Mouse (Mus musculus): Measurements from ENCODE around the gene Lect2.

Lect2 gene

DNA sequence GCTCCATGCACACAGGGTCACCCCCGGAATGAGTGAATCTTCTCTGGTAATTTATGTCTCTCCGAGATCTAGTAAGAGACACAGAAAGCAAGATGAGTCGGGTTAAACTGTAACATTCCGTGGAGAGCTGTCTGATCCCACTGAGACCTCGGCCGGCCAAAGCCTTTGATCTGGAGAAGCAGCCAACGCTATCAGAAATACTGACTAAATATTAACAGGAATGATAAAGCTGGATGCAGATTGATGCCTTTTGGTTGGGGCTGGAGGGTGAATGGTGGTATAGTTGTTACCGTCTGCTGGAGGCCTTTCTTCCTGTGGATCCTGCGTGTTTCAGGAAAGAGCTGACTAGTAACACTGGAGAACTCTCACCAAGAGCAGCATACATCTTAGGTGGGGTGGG lies at the start of gene Lect2:
Gene Lect2, minus strand, starts transcription at position 102 of the 400 bp plus-strand sequence.
- DNase-seq, result peak; percentile 53

DNA sequence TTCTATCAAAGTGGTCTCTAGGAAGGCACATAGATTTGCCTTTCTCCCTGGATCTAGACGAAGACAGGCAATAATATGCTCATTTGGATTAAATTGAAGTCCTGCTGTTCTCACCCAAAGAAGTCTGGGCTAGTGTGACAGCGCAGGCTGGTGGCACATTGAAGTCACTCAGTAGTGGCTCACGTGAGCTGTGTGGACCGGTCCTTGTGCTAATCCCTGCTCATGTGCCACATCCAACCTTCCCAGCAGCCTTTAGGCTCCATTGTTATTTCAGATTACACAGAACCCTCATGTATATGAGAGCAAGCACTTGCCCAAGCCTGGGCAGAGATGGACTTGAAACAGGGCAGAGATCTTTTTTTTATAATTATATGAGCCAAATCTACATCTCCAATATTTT lies 49.0 kb upstream of the Lect2 start:
- DNase-seq, result no peak

DNA sequence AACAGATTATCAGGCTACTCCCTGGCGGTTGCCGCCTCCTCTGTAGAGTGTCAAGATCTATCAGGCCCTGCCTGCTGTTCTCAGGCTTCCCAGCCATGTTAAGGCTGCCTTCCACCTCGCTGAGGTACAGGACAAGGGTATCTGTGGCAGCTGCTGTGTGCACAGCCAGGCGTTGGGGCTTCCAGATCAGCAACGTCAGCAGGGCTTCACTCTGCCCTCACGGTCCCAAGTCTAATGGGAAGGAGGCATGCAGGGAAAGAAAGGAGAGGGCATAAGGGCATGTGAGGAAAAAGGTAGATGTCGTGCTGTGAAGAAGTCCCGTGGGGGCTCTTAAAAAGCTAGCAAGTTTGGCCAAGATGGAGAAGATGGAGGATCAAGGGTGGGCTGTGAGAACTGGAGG lies 46.9 kb upstream of the Lect2 start:
- DNase-seq, result no peak

DNA sequence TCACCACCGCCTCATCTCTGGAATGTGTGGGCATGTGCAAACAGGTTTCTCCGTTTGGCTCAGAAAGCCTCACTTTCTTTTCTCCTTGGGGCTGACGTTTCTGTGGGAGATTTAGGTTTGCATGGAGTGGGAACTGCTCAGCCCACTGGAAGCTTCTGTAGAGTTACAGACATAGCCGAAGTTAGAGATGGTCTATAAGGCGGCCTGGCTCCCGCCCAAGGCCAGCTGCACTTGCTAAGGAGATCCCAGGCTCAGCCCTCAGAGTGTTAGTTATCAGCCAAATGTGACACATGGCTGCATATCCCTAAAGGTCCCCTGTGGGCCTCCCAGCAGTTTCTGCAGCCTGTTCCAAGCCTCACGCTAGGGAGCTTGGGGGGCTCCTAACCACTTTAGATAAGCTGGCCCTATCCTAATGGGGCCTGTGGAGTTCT lies 45.7 kb upstream of the Lect2 start:
- peak; percentile 95 for DNase-seq

DNA sequence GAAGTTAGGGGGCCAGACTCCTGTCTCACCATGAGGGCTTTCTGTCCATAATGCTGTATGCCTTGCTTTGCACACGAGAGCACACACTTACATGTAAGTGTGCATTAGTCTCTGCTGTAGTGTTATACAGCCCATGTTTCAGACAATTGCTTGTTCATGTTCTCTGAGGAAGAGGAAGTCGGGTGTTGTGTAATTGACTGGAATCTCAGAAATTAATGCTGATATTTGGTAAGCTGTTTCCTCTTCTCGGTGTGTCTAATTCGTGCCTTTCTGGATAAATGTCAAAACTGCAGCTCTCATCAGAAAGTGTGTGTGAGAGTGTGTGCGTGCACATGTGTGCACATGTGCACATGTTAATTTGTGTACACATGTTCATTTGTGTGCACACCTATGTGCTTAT lies 44.9 kb upstream of the Lect2 start:
- DNase-seq, result no peak

DNA sequence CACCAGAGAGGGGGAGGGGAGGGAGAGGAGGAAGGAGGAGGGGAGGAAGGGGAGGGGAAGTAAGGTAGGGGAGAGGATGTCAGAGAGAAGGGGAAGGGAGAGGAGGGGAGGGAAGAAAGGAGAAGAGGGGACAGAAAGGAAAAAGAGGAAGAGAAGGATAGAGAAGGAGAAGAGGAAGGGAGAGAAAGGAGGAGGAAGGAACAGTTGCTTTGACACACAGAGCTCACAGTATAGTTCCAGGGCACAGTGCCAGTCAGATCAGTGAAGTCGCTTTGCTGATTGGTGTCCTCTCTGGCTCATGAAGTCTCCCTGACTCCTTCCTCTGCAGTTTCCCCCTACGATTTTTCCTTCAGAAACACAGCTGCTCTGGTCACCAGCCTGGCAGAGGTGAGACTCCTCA lies 43.6 kb upstream of the Lect2 start:
- DNase-seq, result no peak

DNA sequence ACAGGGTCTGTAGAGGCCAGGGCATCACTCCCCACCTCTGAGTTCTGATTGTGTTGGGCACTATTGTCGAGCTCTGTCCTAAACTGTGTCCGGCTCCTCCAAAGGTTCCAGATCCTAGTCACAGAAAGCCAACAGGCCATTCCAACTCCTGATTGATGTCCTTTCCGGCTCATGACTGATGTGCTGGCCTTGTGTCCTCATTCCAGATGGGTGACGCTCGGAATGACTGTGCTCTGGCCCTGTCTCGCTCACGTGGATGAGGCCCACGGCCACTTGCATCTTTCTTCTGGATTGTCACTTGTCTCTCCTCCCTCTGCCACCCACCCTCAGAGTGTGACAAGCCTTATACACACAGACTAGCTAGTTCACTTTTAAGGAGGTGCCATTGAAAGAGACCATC lies 42.9 kb upstream of the Lect2 start:
- DNase-seq, result peak; percentile 94

DNA sequence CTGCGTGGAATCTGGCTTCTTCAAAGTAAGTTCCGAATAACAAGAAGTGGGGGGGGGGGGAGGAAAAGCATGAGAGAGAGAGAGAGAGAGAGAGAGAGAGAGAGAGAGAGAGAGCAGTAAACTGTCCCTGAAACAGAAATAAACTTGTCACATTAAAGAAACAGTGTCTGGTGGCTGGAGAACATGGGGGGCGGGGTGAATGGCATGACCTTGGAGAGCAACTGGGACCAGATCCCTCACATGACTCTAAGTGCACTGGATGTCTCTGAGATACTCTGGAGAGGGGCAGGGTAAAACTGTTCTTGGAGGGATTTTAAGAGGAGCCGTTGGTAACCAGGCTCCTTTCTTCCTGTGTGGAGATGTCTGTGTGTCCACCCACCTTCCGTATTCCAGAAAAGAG lies 41.9 kb upstream of the Lect2 start:
- DNase-seq, result no peak

DNA sequence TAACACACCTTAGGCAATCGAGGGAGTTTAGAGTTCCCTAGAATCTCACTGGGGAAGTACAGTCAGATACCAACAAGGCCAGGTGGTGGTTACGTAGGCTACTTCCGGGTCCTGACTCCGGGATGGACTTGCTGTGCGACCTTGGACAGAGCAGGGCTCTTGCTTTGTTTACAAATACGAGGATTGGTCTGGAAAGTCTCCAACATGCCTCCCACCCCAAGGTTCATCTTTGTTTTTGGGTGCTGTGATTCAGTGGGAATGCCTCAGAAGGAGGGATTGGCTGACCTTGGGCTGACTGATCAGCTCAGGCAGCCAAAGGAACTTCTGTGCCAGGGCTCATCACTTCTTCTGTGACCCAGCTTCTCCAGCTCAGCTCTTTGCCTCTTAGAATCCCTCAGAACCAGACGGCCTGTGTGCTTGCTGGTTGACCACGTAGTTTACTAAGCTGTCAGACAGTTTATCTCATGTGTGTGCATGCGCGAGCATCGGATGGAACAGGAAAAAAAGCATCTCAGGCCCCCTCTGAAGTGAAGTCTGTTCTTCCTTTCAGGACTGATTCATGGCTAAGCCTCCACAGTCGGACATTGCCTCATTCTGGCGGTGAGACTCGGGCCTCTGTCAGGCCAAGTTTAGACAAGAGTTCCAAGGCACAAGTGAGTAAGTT lies 40.3 kb upstream of the Lect2 start:
- peak; percentile 97 for DNase-seq

DNA sequence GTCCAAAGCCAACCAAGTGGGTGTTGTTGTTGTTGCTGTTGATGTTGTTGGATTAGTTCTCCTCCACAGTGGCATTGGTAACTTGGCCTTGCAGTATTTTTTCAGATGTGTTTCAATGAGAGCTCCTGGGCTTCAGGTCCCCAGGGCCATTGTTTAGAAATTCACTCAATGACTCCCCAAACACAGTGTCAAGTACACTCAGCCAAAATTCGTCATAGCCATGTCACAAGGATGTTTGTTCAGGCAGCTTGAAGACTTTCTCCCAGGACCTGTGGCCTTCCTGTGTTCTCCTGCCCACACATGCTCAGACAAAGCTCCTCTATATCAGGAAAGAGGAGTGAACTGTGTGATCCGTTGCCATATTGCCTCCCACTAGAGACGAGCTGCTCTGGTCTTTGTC lies 37.7 kb upstream of the Lect2 start:
- DNase-seq, result no peak

DNA sequence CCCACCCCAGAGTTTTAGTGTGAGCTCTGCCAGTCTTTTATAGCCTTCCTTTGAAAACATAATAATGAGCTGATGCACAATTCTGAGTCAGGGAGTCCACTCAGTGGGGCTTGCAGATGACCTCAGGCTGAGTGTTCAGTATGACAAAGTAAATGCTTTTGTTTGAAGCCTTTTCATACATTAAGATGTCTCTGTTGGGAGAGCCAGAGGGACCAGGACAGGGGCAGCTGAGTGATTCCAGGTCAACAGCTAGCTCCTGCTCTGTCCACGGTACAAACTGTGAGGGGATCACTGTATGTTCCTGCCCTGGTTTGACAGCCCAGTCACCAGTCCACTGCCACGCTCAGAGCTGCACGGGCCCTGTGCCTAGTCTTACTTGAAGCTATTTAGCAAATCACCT lies 34.4 kb upstream of the Lect2 start:
- DNase-seq, result no peak

DNA sequence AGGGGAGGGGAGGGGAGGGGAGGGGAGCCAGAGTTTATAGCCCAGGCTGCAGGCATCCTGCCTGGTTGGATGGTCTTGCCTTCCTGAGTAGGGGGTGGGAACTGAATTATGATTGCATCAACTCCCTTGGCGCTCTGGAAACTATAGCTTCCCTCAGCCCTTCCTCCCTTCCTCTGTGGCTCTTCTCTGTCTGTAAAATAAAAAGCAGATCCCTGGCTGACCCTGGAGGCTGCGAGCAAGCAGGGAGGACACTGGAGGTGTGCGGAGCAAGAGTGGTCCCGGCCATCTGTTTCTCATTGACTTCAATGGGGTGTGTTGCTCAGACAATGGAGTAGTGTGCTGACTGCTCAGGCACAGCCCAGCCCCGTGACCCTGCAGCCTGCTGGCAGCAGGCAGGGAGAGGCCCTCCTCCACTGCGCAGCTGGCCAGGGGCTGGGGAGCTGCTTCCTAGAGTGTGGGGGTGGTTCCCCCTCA lies 33.7 kb upstream of the Lect2 start:
- peak; percentile 98 for DNase-seq

DNA sequence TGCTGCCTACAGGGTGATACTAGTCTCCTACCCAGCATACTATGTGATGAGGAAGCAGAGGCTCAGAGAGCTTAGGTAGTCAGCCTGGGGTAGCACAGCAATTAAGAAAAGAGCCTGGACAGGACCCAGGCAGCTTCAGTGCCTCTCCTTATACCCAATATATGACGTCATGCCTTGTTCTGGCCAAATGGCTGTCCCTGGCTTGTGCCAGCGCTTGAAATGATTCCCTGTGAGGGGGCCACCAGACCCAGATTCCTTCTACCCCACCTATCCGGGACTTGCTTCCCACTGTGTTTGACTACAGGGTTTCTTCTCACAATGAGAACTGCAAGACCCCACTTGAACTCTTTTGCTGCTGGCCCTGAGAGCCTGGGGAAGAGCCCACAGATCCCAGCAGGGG lies 33.2 kb upstream of the Lect2 start:
- DNase-seq, result no peak

DNA sequence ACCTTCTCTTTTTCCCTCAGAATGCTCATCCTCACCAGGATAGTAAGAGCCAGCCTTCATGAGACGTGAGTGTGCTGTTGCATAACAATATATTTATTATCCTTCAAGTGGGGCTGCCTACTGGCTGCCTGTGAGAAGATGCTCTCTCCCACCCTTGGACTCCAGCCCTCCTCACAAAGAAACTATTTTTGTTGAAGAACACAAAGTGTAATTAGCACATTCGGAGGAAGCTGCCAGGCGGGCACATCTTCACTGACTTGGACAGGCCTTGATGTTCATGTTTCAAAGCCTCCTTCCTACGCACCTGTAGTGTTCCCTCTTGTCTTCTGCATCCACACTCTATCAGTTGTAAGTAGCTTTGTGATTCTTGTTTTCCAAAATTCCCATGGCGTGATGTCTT lies 32.1 kb upstream of the Lect2 start:
- no peak for DNase-seq

DNA sequence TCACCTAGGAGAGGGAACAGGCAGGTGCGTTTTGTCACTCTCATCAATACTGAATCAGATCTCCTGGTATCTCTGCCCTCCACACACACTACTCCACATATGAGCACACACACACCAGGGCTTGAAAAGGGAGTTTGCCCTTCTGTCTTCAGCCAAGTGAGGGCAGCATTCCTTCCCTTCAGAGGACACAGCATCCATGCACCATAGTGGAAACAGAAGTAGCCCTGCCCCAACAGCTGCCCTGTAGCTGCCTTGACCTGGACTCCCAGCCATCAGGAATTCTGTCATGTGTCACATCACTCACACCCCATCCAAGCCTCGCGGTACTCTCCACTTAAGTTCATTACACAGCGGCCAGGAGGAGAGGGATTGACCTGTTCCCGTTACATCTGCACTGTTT lies 29.8 kb upstream of the Lect2 start:
- peak; percentile 92 for DNase-seq

DNA sequence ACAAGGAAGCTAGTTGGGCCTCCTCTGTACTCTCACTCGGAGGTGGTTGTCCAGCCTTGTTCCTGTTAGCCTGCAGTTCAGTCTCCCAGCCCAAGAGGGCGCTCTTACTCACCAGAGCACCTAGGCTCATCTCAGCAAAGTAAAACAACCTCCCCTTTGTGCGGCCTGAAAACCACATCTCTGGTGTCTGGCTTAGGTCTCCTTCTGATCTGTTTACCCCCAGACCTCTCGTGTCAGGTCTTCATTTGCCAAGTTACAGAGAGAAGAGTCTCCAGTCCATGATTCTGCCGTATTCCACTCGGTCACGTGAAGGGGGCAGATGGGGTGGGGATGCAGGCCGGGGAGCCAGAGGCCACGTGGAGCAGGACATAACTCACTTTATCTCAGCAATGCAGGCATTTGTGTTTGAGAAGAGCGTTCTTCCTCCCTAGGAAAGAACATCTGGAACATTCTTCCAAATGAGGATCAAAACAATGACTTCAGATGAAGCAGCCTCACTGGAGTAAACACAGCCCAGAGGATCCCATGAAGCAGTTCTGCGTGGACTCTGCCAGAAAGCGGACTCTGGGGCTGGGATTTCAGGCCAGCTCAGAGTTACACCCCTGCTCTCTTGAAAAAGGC lies 27.5 kb upstream of the Lect2 start:
- peak; percentile 99 for DNase-seq

DNA sequence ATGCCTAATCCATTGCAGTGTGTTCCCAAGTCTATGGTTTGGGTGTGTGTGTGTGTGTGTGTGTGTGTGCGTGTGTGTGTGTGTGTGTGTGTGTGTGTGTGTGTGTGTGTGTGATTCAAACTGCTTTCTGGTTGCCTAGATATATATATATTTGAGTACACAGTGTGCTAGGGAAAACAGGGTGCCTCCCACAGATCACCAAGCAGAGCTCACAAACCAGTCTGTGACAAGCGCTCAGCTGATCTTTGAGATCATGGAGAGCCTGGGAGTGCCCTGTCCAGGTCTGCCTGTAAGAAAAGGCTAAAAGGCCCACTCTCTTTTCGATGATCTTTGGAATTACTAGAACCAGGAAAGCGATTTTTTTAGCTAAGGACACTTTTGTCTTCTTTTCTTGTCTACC lies 26.8 kb upstream of the Lect2 start:
- no peak for DNase-seq

DNA sequence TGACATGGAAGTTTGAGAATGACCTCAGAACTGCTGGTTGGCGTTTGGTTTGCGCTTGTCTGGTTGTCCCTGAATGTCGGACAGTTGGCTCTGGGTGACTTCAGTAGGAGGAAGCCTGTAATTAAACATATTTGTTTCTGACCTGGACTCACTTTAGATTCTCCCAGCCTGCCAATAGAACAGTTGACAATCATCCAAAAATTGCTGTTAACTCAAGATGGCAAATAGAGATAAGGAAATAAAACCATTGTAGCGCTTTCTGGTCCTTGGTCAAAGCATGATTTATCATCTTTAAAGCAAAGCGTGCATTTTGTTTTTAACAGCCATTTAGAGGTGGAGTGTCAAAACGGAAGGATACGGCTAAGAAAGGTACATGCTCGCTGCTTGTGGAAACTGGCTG lies 23.3 kb upstream of the Lect2 start:
- DNase-seq, result no peak

DNA sequence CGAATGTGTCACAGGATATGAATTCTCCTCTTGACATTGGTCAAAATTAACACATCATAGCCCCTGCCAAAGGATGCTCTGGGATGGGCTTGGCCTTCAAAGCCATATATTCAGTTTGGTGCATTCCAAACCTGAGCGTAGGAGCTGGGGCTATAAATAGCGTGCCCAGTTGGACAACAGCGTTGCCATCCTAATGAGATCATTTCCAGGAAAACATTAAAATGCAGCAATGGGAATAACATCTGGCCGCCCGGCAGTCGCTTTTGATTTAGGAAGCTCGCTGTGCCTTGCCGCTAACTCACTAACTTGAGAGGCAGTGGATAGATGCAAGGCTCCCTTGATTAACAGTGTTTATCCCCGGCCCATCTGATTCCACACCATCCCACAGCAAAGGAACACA lies 18.0 kb upstream of the Lect2 start:
- DNase-seq, result peak; percentile 93

DNA sequence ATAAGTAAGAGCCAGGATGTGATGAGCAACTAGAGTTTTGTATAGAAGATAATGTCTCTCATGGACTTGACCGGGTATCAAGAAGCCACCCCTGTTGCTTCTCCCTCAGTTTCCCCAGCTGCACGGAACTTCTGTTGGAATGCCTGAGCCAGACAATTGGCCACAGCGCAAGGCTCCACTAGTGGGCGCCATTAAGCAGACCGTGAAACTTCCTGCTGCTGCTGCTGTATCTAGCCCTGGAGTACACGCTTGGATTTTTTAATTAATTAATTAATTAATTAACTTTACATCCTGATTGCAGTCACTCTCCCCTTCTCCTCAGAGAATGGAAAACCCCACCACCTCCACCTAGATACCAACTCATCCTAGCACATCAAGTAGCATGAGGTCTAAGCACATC lies 14.8 kb upstream of the Lect2 start:
- DNase-seq, result peak; percentile 92

DNA sequence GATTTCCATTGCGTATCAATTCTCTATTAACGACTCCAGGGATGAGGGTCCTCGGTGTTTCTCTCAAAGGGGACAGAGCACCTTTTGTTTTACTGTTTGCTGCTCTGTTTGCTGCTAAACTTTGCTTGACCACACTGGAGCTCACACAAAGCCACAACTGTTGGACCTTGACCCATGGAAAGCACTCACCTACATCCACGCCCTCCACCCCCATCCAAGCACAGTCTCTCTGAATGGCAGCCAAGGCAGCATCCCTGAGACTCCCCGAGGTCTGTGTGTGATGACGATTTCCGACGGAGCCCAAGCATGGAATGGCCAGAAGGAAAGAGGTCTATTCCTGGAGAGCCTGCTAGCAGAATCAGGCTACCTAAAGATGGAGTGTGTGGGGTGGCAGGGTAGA lies 12.8 kb upstream of the Lect2 start:
- no peak for DNase-seq

DNA sequence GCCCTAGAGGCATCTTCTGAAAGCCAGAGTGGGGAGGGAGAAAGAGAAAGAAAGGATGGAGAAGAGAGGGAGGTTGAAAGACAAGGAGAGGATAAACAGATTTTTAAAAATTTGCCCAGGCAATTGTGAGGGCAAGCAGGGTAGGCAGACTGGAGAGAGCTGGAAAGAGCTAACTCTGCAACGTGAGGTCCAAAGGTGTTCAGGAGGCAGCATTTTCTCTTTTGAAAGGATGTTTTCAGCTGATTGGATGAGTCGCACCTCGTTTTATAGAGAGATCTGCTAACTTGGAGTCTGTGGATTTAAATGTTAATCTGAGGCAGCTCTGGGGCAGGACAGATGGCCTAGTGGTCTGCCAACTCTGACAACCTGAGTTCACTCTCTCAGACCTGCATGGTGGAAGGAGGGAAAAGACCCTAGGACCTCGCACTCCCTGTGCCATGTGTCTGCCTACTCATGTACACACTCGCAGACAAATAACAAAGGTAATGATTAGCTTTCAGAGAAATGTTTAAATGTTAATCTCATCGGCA lies 11.6 kb upstream of the Lect2 start:
- no peak for DNase-seq

DNA sequence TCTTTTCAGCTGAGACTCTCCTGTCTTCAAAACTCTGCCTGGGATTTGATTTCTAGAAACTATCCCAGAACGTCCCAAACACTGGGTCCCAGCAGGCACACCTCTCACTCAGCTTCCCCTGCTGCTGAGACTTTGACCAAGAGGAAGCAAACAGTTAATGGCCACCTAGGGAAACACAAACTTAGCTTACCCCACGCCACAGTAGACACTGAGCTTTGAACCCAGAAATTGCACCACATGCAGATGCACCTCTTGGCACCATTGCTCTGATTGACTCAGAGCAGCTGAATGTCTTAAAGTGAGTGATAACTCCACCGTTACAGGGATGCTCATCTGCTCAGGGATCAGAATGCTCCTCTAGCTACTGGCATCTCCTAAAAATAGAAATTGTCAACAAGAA lies 10.5 kb upstream of the Lect2 start:
- no peak for DNase-seq

DNA sequence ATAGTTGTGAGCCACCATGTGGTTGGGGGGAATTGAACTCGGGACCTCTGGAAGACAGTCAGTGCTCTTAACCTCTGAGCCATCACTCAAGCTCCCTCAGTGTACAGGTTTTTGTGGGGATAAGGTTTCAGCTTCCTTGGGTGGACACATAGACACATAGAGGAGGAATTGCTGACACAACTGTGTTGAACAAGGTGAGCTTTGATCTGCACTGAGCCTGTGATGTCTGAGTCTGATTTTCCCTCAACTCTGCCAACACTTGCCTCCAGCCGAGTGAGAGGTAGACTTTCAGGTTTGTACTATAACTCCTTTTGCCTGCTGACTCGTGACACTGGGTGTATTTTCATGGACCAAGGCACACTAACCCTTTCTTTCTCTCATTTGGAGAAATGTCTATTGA lies 8.4 kb upstream of the Lect2 start:
- no peak for DNase-seq

DNA sequence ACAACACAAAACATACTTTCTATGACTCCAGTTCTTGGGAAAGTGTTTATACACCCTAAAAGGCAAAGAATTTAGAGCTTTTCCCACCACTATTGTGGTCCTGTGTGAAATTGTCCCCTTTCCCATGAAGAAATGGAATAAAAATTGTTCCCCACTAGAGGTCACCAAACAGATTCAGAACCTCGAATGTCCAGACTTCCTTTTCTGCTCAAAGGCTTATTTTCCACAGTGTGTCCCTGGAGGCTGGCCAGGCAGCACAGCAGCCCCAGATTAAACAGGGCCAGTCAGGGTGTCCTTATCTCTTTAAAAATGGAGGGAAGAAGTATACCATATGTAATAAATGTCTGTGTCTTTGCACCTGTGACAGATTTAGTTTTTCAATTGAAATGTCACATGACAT lies 7.7 kb upstream of the Lect2 start:
- peak; percentile 94 for DNase-seq
